Mouse (Mus musculus) olfactory bulb, adult 2 months (tissue): ENCODE data around the gene Rad51b.

Experiments
- CTCF ChIP-seq: fragments of 200-500 bp; IDR thresholded peaks from 2 replicates; pipeline ENCODE4 v1.5.1; 2012; ENCODE audit warnings: low read depth, mild to moderate bottlenecking, low read length, moderate library complexity; ENCODE audit not compliant: insufficient read depth
- POLR2A ChIP-seq: fragments of 200-500 bp; IDR thresholded peaks from 2 replicates; pipeline ENCODE4 v1.6.1; 2012; ENCODE audit warnings: mild to moderate bottlenecking, low read depth, low read length, moderate library complexity; ENCODE audit not compliant: insufficient read depth

- TF ChIP-seq CTCF = no peak
- TF ChIP-seq POLR2A = no peak
Measured at GRCm38 (mm10) chr12:79327868-79328267, 30.8 kb downstream of the Rad51b start.
